ENCODE assay signal across 10 mouse cellular contexts in the genomic region with DNA sequence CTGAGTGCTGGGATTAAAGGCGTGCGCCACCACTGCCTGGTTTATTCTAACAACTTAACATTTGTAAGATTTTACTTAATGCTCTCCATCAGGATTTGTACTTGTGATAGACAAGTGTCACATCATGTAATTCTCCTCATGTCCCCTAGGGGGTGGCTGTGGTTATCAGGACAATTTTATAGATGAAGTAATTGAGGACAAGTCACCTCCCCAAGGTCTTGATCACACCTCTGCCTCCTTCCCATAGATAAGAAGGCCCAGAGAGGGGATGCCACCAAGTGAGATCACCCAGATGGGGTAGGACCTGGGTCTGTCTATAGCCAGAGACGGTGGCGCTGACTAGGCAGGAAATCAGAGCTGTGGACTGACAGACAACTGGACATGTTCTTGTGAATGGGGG. TPM values are rescaled to one million over a fixed set of nuclear protein-coding genes. Genes with fewer than 3 reads are reported as not detected.
DNase-seq lines count a peak whose midpoint lies in the region; ATAC-seq and TF ChIP-seq lines count a peak whose summit lies in the region.
"Had no signal": no experiment of that assay in that cellular context is flagged by ENCODE, and none has a peak within 500 bp of the region (broad histone marks: within the 10 kb centered on the region; RNA-seq: fewer than 3 reads in every experiment).

No protein-coding gene starts in this region.

- H3K4me3 ChIP-seq in heart, postnatal 0 days (ENCODE audit: low read depth, low read length) = no peak overlapping the region
- no peak overlapping the region for H3K4me3 ChIP-seq in embryonic facial prominence, embryonic 14.5 days (ENCODE audit: low read depth, low read length)

- no peak for DNase-seq in heart, postnatal 0 days (ENCODE audit: low spot score)
- no peak for DNase-seq in heart, adult 8-10 months (ENCODE audit: low spot score)
- DNase-seq in thymus, postnatal 14 days = peak; percentile 28
- DNase-seq in thymus, adult 18-20 months = no peak
- no peak for DNase-seq in embryonic facial prominence, embryonic 14.5 days (ENCODE audit: low spot score)
- DNase-seq in testis, postnatal 14 days (ENCODE audit: low spot score) = no peak
- DNase-seq in frontal cortex, postnatal 25 days (ENCODE audit: low spot score in 2 of 2) = no peak
- DNase-seq: adrenal gland, adult 8-10 months; heart, postnatal 4 days had no signal

- H3K9me3 ChIP-seq in heart, postnatal 0 days (replicated peaks; ENCODE audit: control insufficient read depth, low read length) = no peaks in the 10 kb centered on the region
- no peaks in the 10 kb centered on the region for H3K9me3 ChIP-seq in embryonic facial prominence, embryonic 14.5 days (ENCODE audit: control insufficient read depth, low read length)

- H3K27me3 ChIP-seq in heart, postnatal 0 days (ENCODE audit: control insufficient read depth, insufficient read depth, low read length) = no peaks in the 10 kb centered on the region
- H3K27me3 ChIP-seq in embryonic facial prominence, embryonic 14.5 days (replicated peaks; ENCODE audit: control insufficient read depth, insufficient read depth, low read length) = no peaks in the 10 kb centered on the region

- TF ChIP-seq EP300 in heart, postnatal 0 days (IDR thresholded peaks at IDR 0.05; ENCODE audit: low read depth) = no peak

- WGBS in heart, postnatal 0 days = 61% methylated on average over 4 of the region's 4 CpGs
- 74% methylated on average over 4 of the region's 4 CpGs for WGBS in embryonic facial prominence, embryonic 14.5 days

- no peak overlapping the region for H3K27ac ChIP-seq in heart, postnatal 0 days (ENCODE audit: low read depth)
- 0 out of 2 replicates have a peak overlapping the region, but pooled peaks have one; percentile 49 for H3K27ac ChIP-seq in embryonic facial prominence, embryonic 14.5 days (replicated peaks; ENCODE audit: low read depth, low read length)

- H3K9ac ChIP-seq in heart, postnatal 0 days (replicated peaks; ENCODE audit: low read depth, low read length) = no peak overlapping the region
- no peak overlapping the region for H3K9ac ChIP-seq in embryonic facial prominence, embryonic 14.5 days (ENCODE audit: low read depth, low read length)

- TF ChIP-seq CTCF in heart, postnatal 0 days (IDR thresholded peaks at IDR 0.05; ENCODE audit: low read depth) = peak; percentile 44

- H3K4me2 ChIP-seq in heart, postnatal 0 days (ENCODE audit: low read depth, low read length) = no peak overlapping the region
- H3K4me2 ChIP-seq in embryonic facial prominence, embryonic 14.5 days (ENCODE audit: low read depth, low read length) = no peak overlapping the region

- no peaks in the 10 kb centered on the region for H3K4me1 ChIP-seq in heart, postnatal 0 days (ENCODE audit: control insufficient read depth, insufficient read depth)
- H3K4me1 ChIP-seq in embryonic facial prominence, embryonic 14.5 days (ENCODE audit: control insufficient read depth, insufficient read depth, low read length) = peaks cover 4% of the 10 kb centered on the region; the same call in 1 of the 2 replicates

- no peaks in the 10 kb centered on the region for H3K36me3 ChIP-seq in heart, postnatal 0 days (replicated peaks; ENCODE audit: control insufficient read depth, insufficient read depth, low read length)
- peaks cover 12% of the 10 kb centered on the region; the same call in 1 of the 2 replicates for H3K36me3 ChIP-seq in embryonic facial prominence, embryonic 14.5 days (ENCODE audit: control insufficient read depth, insufficient read depth, low read length)

- ATAC-seq in heart, postnatal 0 days (ENCODE audit: insufficient read depth, low read depth) = no peak
- no peak for ATAC-seq in embryonic facial prominence, embryonic 14.5 days (ENCODE audit: low read depth)
- no peak for ATAC-seq in erythroid progenitor cell, adult 5-6 weeks (replicated peaks; ENCODE audit: low FRiP score, poor library complexity, severe bottlenecking)

RNA-seq across cellular contexts. Expression of gene Triobp, which starts 8.8 kb away (rescaled TPM):
- 45.3 and 80.0 TPM in 2 replicates for total RNA-seq in heart, postnatal 0 days (2014; rRNA removed; ENCODE audit: low replicate concordance)
- 19.1 and 20.0 TPM in 2 replicates for polyA plus RNA-seq in heart, postnatal 0 days (2015; fragmentation: Nextera tagmentation; extraction: Ambion mirVana)
- total RNA-seq in heart, adult 8-10 months (2022) = 10 to 100 TPM; 30.2 to 31.3 (median 31.0) TPM
- 46.2 and 47.4 TPM in 2 replicates for polyA plus RNA-seq in embryonic facial prominence, embryonic 14.5 days (2014; fragmentation: Nextera tagmentation; extraction: Ambion mirVana)
- total RNA-seq in erythroid progenitor cell, adult 5-6 weeks (2015; ENCODE audit: low replicate concordance) = 40.7 and 72.8 TPM in 2 replicates
- 46.2 and 61.3 TPM in 2 replicates for total RNA-seq in erythroid progenitor cell, adult 5-6 weeks (2017; ENCODE audit: low replicate concordance)

RNA-seq across cellular contexts. Expression of gene Nol12, which starts 21.6 kb away (rescaled TPM):
- total RNA-seq in heart, postnatal 0 days (2014; rRNA removed; ENCODE audit: low replicate concordance) = 3.4 TPM in 1 of 2 replicates, not detected in the other
- polyA plus RNA-seq in heart, postnatal 0 days (2015; fragmentation: Nextera tagmentation; extraction: Ambion mirVana) = 23.3 TPM in 2 replicates
- 10 to 100 TPM; 14.7 to 17.9 (median 17.1) TPM for total RNA-seq in heart, adult 8-10 months (2022)
- 51.1 and 54.3 TPM in 2 replicates for polyA plus RNA-seq in embryonic facial prominence, embryonic 14.5 days (2014; fragmentation: Nextera tagmentation; extraction: Ambion mirVana)
- 12.6 and 22.6 TPM in 2 replicates for total RNA-seq in erythroid progenitor cell, adult 5-6 weeks (2015; ENCODE audit: low replicate concordance)
- 6.8 and 11.2 TPM in 2 replicates for total RNA-seq in erythroid progenitor cell, adult 5-6 weeks (2017; ENCODE audit: low replicate concordance)

RNA-seq across cellular contexts. Expression of gene Lgals1, which starts 29.8 kb away (rescaled TPM):
- 460 and 709 TPM in 2 replicates for total RNA-seq in heart, postnatal 0 days (2014; rRNA removed; ENCODE audit: low replicate concordance)
- 800 and 870 TPM in 2 replicates for polyA plus RNA-seq in heart, postnatal 0 days (2015; fragmentation: Nextera tagmentation; extraction: Ambion mirVana)
- total RNA-seq in heart, adult 8-10 months (2022) = 100 to 1,000 TPM; 175 to 339 (median 222) TPM
- polyA plus RNA-seq in embryonic facial prominence, embryonic 14.5 days (2014; fragmentation: Nextera tagmentation; extraction: Ambion mirVana) = 2,628 and 2,877 TPM in 2 replicates
- total RNA-seq in erythroid progenitor cell, adult 5-6 weeks (2015; ENCODE audit: low replicate concordance) = 66.7 and 92.6 TPM in 2 replicates
- 67.5 and 70.4 TPM in 2 replicates for total RNA-seq in erythroid progenitor cell, adult 5-6 weeks (2017; ENCODE audit: low replicate concordance)

RNA-seq across cellular contexts. Expression of gene Pdxp, which starts 42.6 kb away (rescaled TPM):
- total RNA-seq in heart, postnatal 0 days (2014; rRNA removed; ENCODE audit: low replicate concordance) = 25.8 and 46.0 TPM in 2 replicates
- polyA plus RNA-seq in heart, postnatal 0 days (2015; fragmentation: Nextera tagmentation; extraction: Ambion mirVana) = 7.7 and 8.3 TPM in 2 replicates
- 1 to 10 TPM in 2 of 4 experiments, under 1 TPM in 2; 0.69 to 1.0 (median 0.88) TPM for total RNA-seq in heart, adult 8-10 months (2022)
- polyA plus RNA-seq in embryonic facial prominence, embryonic 14.5 days (2014; fragmentation: Nextera tagmentation; extraction: Ambion mirVana) = 19.6 and 21.0 TPM in 2 replicates
- total RNA-seq in erythroid progenitor cell, adult 5-6 weeks (2015; ENCODE audit: low replicate concordance) = 0.72 and 2.1 TPM in 2 replicates
- 1.4 TPM in 1 of 2 replicates, not detected in the other for total RNA-seq in erythroid progenitor cell, adult 5-6 weeks (2017; ENCODE audit: low replicate concordance)

RNA-seq across cellular contexts. Expression of gene Sh3bp1, which starts 56.8 kb away (rescaled TPM):
- total RNA-seq in heart, postnatal 0 days (2014; rRNA removed; ENCODE audit: low replicate concordance) = 9.8 and 11.7 TPM in 2 replicates
- polyA plus RNA-seq in heart, postnatal 0 days (2015; fragmentation: Nextera tagmentation; extraction: Ambion mirVana) = 6.4 and 7.0 TPM in 2 replicates
- 1 to 10 TPM; 2.6 to 6.3 (median 4.1) TPM for total RNA-seq in heart, adult 8-10 months (2022)
- 40.8 and 44.1 TPM in 2 replicates for polyA plus RNA-seq in embryonic facial prominence, embryonic 14.5 days (2014; fragmentation: Nextera tagmentation; extraction: Ambion mirVana)
- 17.7 and 21.4 TPM in 2 replicates for total RNA-seq in erythroid progenitor cell, adult 5-6 weeks (2015; ENCODE audit: low replicate concordance)
- total RNA-seq in erythroid progenitor cell, adult 5-6 weeks (2017; ENCODE audit: low replicate concordance) = 0.26 and 7.1 TPM in 2 replicates
